Mouse (Mus musculus) cerebellum, adult 2 months (tissue): ENCODE data around the gene Igfbp2.
A peak's percentile ranks its signal among the peaks of the same experiment; 100 is the strongest.

Source experiments
- CTCF ChIP-seq: fragments of 200-500 bp; IDR thresholded peaks from 2 replicates; pipeline ENCODE4 v1.5.1; 2011; ENCODE audit warnings: low read depth, mild to moderate bottlenecking, control low read depth, low read length, moderate library complexity, borderline replicate concordance; ENCODE audit not compliant: insufficient read depth
- POLR2A ChIP-seq: fragments of 200-500 bp; IDR thresholded peaks from 2 replicates; pipeline ENCODE4 v1.6.1; 2011; ENCODE audit warnings: low read length, control low read depth, borderline replicate concordance; ENCODE audit not compliant: insufficient read depth

GRCm38 (mm10) chr1:72870615-72871336 lies 46.5 kb downstream of the Igfbp2 start:
- TF ChIP-seq POLR2A (peak; percentile 59; the same call in 1 of the 2 replicates), CTCF (no peak)
